Mouse (Mus musculus): Measurements from ENCODE around the gene Vdr. TPM values are rescaled to one million over a fixed set of nuclear protein-coding genes. Genes with fewer than 3 reads are reported as not detected.
A peak's percentile ranks its signal among the peaks of the same experiment; 100 is the strongest.

The Vdr gene
- total RNA-seq, 2 experiments from 2014 or later, result 0.10 TPM; not detected in 1

- no peak for DNase-seq (ENCODE audit: low spot score in 2 of 2)
- TF ChIP-seq CTCF (conservative IDR thresholded peaks at IDR 0.05), result no peak
- Histone ChIP-seq H3K4me3 (no peak overlapping the region), H3K27ac (peak overlapping the region; percentile 68)
Measured at GRCm38 (mm10) chr15:97814703-97815102, 95.7 kb downstream of the Vdr start.

DNA sequence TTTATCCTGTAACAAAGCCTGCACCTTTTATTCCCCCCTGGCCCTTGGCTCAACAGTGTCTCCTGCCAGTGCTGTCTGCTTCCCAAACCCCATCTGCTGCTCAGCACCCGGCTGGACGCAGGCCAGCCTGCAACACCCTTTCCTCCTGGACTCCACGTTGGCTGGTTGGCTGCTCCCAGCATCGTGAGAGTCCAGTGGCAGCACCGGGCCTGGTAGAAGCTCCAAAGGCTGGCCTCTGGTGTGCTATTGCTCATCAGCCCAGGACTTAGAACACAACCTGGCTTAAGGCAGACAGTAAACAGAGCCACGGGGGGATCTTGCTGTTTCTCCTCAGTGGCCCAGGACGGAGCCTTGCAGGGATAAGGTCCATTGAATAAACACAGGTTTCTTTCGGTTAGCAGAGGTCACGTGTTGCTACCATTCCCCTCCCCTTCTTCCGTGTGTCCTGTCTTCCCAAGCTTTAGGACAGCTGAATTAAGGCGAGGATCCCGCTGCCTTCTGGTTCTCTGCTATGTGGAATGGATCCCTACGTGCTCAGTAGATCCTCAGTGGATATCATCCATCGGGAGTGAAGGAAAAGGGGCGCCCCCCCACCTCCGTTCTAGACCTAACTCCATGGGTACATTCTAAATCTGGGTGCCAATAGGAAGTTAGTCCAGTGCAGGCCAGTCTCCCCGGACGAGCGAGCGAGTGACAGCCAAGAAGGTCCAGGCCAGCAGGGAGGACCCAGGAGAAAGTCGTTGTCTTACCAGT is 96.8 kb downstream of the Vdr start:
- no peak overlapping the region for H3K4me3 ChIP-seq
- peak overlapping the region; percentile 88 for H3K27ac ChIP-seq
- TF ChIP-seq CTCF (conservative IDR thresholded peaks at IDR 0.05), result no peak
- DNase-seq (ENCODE audit: low spot score in 2 of 2), result no peak

DNA sequence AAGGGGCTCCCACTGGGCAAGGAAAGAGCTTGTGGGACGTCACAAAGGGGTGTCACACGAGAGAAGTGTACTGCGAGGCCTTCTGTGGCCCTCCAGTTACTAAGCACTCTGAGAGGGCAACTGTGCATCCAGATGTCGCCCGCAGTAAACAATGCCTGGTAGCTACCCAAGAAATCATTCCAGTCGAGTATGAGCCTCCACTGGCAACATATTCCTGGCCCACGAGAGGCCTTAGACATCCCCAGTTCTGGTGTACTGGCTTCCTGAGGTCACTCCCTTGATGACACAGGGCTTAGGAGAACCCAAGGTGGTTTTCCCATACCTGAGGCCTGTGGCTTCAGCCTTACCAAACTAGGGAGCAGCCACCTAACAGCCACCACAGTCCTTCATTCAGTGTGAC is 97.6 kb downstream of the Vdr start:
- peak overlapping the region; percentile 88 for H3K27ac ChIP-seq
- H3K4me3 ChIP-seq, result no peak overlapping the region
- no peak for TF ChIP-seq CTCF (conservative IDR thresholded peaks at IDR 0.05)
- DNase-seq (ENCODE audit: low spot score in 2 of 2), result no peak

DNA sequence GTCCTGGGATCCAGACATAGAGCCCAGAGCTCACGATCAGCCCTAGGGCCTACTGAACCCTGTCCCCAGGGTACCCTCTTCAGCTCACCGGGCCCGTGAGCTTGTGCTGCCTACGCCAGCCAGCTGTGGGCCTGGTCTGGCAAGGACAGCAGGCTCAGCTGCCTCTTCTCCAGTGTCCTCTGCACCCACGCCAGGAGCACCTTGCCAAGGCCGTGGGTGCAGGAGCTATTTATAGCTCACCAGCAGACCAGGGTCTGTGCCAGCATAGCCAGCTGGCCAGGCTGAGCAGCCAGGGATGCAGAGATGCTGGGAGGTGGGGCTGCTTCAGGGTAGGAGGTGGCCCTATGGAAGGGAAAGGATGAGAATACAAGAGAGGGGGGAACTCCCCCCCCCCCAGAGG is 98.3 kb downstream of the Vdr start:
- TF ChIP-seq CTCF (conservative IDR thresholded peaks at IDR 0.05), result no peak
- DNase-seq (ENCODE audit: low spot score in 2 of 2), result peak; percentile 85 to 90
- no peak overlapping the region for H3K4me3 ChIP-seq
- peak overlapping the region; percentile 88 for H3K27ac ChIP-seq

- H3K27ac ChIP-seq, result peak overlapping the region; percentile 88
- no peak for TF ChIP-seq CTCF (conservative IDR thresholded peaks at IDR 0.05)
- no peak for DNase-seq (ENCODE audit: low spot score in 2 of 2)
- H3K4me3 ChIP-seq, result no peak overlapping the region
Measured at GRCm38 (mm10) chr15:97811307-97811706, 99.1 kb downstream of the Vdr start.

DNA sequence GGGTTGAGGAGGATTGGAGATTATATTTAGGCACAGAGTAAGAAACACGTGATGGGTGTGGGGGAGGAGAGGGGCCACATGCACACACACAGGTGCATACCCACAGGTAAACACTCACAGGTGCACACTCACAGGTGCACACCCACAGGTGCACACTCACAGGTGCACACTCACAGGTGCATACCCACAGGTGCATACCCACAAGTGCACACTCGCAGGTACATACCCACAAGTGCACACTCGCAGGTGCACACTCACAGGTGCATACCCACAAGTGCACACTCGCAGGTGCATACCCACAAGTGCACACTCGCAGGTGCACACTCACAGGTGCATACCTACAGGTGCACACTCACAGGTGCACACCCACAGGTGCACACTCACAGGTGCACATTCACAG is 100.0 kb downstream of the Vdr start:
- no peak overlapping the region for H3K4me3 ChIP-seq
- no peak overlapping the region for H3K27ac ChIP-seq
- no peak for DNase-seq (ENCODE audit: low spot score in 2 of 2)
- TF ChIP-seq CTCF (conservative IDR thresholded peaks at IDR 0.05), result no peak

- DNase-seq (ENCODE audit: low spot score in 2 of 2), result no peak
- Histone ChIP-seq H3K27ac (no peak overlapping the region), H3K4me3 (no peak overlapping the region)
- TF ChIP-seq CTCF (conservative IDR thresholded peaks at IDR 0.05), result peak; percentile 66
Measured at GRCm38 (mm10) chr15:97809942-97810341, 100.5 kb downstream of the Vdr start.

DNA sequence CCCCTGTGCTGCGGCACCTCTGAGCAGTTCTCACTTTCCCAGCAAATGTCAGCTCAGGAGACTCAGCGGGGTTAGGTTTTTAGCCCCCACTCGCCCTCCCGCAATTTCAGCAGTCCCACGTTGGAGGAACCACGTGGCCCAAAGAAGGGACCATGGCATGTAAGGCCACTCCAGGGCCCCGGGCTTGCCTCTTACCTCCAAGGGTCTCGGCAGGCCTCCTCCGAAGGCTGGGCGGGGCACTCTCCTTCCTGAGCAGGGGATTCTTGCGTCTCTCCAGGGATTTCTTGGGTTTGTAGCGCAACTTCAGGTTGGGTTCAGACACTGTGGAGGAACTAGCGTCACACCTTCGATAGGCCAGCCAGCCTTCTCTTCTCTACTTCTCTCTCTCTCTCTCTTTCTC is 101.2 kb downstream of the Vdr start:
- no peak overlapping the region for H3K4me3 ChIP-seq
- no peak for TF ChIP-seq CTCF (conservative IDR thresholded peaks at IDR 0.05)
- DNase-seq (ENCODE audit: low spot score in 2 of 2), result no peak
- no peak overlapping the region for H3K27ac ChIP-seq

- DNase-seq (ENCODE audit: low spot score in 2 of 2), result no peak
- no peak overlapping the region for H3K4me3 ChIP-seq
- H3K27ac ChIP-seq, result no peak overlapping the region
- TF ChIP-seq CTCF (conservative IDR thresholded peaks at IDR 0.05), result no peak
Measured at GRCm38 (mm10) chr15:97808532-97808931, 101.9 kb downstream of the Vdr start.

DNA sequence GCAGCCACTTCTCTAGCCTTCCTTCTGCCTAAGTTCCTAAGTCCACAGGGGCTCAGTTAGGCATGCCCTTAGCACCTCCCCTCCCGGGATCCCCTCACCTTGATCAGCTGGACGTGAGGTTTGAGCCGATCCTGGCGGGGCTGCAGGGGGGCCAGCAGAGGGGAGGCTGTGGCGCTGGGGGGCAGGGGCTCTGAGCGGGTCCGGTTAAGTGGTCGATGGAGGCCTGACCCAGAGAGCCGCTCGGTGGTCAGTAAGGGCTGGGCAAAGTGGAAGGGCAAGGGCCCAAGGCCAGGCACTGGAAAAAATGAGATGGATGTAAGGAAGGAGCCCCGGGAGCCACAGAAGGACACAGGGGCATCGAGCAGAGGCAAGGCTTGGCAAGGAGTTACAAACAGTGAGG is 102.6 kb downstream of the Vdr start:
- no peak for TF ChIP-seq CTCF (conservative IDR thresholded peaks at IDR 0.05)
- H3K4me3 ChIP-seq, result no peak overlapping the region
- H3K27ac ChIP-seq, result no peak overlapping the region
- DNase-seq (ENCODE audit: low spot score in 2 of 2), result no peak

Other genes with a start within 250 kb of the Vdr start
- 10 to 100 TPM; 25.6 to 25.9 TPM for gene Rpap3, start 204.8 kb downstream of the Vdr start, total RNA-seq (2021)
- under 1 TPM; 0.59 to 0.96 TPM for gene Endou, start 179.3 kb downstream of the Vdr start, total RNA-seq (2021)
- gene Rapgef3, start 142.7 kb downstream of the Vdr start, total RNA-seq (2021), result 10 to 100 TPM; 45.5 to 46.8 TPM
- gene Slc48a1, start 132.1 kb downstream of the Vdr start, total RNA-seq (2021), result 100 to 1,000 TPM; 133 to 135 TPM
- gene Hdac7, start 66.1 kb downstream of the Vdr start, total RNA-seq (2021), result 10 to 100 TPM; 23.8 to 28.5 TPM
- gene Tmem106c, start 53.6 kb upstream of the Vdr start, total RNA-seq (2021), result 10 to 100 TPM; 32.8 to 34.1 TPM
- gene Col2a1, start 94.1 kb upstream of the Vdr start, total RNA-seq (2021), result 1 to 10 TPM in 1 of 2 experiments, under 1 TPM in 1; 0.61 to 1.2 TPM
- gene Pfkm, start 182.0 kb upstream of the Vdr start, total RNA-seq (2021), result 100 to 1,000 TPM; 333 to 349 TPM
- 10 to 100 TPM; 12.7 to 13.5 TPM for gene Senp1, start 183.1 kb upstream of the Vdr start, total RNA-seq (2021)